Mouse (Mus musculus) liver, postnatal 0 days (tissue): ENCODE measurements around the gene B3galt6. TPM values are rescaled to one million over a fixed set of nuclear protein-coding genes. Genes with fewer than 3 reads are reported as not detected.

ENCODE experiments used
- ATAC-seq: fragments of 200-750 bp; cut with Nextera tagmentation; 2 replicates; pipeline ENCODE4 v1.8.0; 2017; ENCODE audit warnings: mild to moderate bottlenecking, moderate library complexity
- DNase-seq: peaks from one replicate; pipeline ENCODE4 v3.0.0-alpha.2; 2016
- H3K27ac ChIP-seq: fragments of 300-500 bp; sonication (generic); 2 replicates; pipeline ENCODE4 v1.5.1; 2014; ENCODE audit warnings: antibody characterized with exemption, moderate library complexity, mild to moderate bottlenecking, low read depth
- H3K27me3 ChIP-seq: fragments of 300-500 bp; sonication (generic); 2 replicates; pipeline ENCODE4 v1.6.1; 2014; ENCODE audit warnings: low read length, control low read depth, mixed read lengths; ENCODE audit not compliant: insufficient read depth
- H3K36me3 ChIP-seq: fragments of 300-500 bp; sonication (generic); replicated peaks from 2 replicates; pipeline ENCODE4 v1.6.1; 2014; ENCODE audit warnings: mild to moderate bottlenecking, control low read depth, low read length, moderate library complexity, mixed read lengths; ENCODE audit not compliant: insufficient read depth
- H3K4me1 ChIP-seq: fragments of 300-500 bp; sonication (generic); 2 replicates; pipeline ENCODE4 v1.6.1; 2014; ENCODE audit warnings: antibody characterized with exemption, mild to moderate bottlenecking, control low read depth; ENCODE audit not compliant: insufficient read depth
- H3K4me2 ChIP-seq: fragments of 300-500 bp; sonication (generic); 2 replicates; pipeline ENCODE4 v1.6.1; 2014; ENCODE audit warnings: low read depth, mild to moderate bottlenecking, low read length, moderate library complexity, mixed read lengths
- H3K4me3 ChIP-seq: fragments of 300-500 bp; sonication (generic); 2 replicates; pipeline ENCODE4 v1.5.1; 2014; ENCODE audit warnings: low read depth, low read length
- H3K9ac ChIP-seq: fragments of 300-500 bp; sonication (generic); replicated peaks from 2 replicates; pipeline ENCODE4 v1.6.1; 2014; ENCODE audit warnings: mild to moderate bottlenecking, moderate library complexity
- H3K9me3 ChIP-seq: fragments of 300-500 bp; sonication (generic); 2 replicates; pipeline ENCODE4 v1.6.1; 2016; ENCODE audit warnings: mild to moderate bottlenecking, control low read depth, low read length, mixed read lengths
- CTCF ChIP-seq: sonication (generic); IDR thresholded peaks from 2 replicates; pipeline ENCODE4 v1.5.1; 2016; ENCODE audit warnings: antibody characterized with exemption, low read depth
- EP300 ChIP-seq: IDR thresholded peaks from 2 replicates; pipeline ENCODE4 v1.6.1; 2016; ENCODE audit warnings: antibody characterized with exemption, low read depth, mild to moderate bottlenecking
- WGBS: fragments of 180-500 bp; shearing (Covaris S2); extraction: QIAGEN DNeasy Blood & Tissue Kit; methylation state at CpG from one replicate; pipeline ENCODE4 v1.1.7; 2014; ENCODE audit not compliant: insufficient replicate concordance; 5-methylcytosine and 5-hydroxymethylcytosine counted together
- polyA plus RNA-seq: library from polyadenylated mRNA; unstranded; fragments of >200 nt; fragmentation: Nextera tagmentation; extraction: Ambion mirVana; gene quantifications from 2 replicates; pipeline ENCODE4 v1.2.1, GENCODE M21; 2015

Gene B3galt6
- polyA plus RNA-seq, 1 experiment from 2014 or later, result 4.7 TPM

DNA sequence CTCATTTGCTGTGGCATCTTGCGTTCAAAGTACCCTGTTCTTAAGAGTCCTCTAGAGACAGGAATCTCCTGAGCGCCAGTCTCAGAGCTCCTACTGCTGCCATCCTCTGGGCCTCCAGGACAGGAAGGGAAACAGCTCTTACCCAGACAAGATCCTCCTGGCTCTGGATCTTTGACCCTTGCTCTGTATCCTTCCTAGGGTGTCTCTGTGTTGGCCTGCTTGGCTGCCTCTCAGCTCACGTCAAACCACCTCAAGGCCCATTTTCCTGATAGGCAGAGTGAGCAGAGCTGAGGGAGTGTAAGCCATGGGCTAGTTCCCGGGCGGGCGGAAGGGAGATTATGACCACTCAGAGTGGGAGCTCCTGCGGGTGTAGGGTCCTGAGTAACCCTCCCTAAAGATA lies 29.3 kb downstream of the B3galt6 start:
- WGBS, result 40% methylated on average over 7 of the region's 7 CpGs
- no peak for TF ChIP-seq CTCF
- no peak for TF ChIP-seq EP300
- Histone ChIP-seq H3K4me2 (peak overlapping the region; percentile 99), H3K36me3 (peaks cover 23% of the 10 kb centered on the region), H3K4me3 (peak overlapping the region; percentile 68), H3K27ac (0 out of 2 replicates have a peak overlapping the region, but pooled peaks have one; percentile 12), H3K9me3 (no peaks in the 10 kb centered on the region), H3K9ac (peak overlapping the region; percentile 80), H3K27me3 (no peaks in the 10 kb centered on the region), H3K4me1 (peaks cover 24% of the 10 kb centered on the region)
- no peak for ATAC-seq
- no peak for DNase-seq

DNA sequence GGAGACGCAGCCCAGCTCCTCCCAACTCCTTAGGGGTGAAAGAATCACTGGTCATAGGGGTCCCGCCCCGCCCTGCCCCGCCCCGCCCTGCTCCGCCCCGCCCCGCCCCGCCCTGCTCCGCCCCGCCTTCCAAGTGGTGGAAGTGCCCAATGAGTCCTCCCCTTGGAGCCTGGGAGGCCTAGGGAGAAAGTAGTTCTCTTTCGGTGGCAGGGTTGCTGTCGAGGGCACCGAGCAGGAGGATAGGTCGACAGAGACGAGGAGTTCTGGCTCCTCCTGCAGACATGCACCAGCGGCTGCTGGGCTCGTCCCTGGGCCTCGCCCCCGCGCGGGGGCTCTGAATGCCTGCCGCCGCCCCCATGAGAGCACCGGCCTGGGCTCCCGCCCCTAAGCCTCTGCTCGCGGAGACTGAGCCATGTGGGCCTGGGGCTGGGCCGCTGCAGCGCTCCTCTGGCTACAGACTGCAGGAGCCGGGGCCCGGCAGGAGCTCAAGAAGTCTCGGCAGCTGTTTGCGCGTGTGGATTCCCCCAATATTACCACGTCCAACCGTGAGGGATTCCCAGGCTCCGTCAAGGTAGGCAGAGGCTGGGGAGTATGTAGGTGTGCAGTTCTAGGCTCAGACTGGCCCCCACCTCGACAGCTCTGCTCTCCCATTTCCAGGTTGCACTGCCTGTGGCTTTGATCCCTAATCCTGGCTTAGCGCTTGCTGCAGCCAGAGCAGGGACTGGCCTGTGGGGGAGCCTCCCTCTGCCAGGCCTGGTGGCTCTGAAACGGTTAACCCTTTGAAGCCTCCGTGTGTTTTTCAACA lies 30.1 kb downstream of the B3galt6 start, which contains the start of gene C1qtnf12:
TSS of gene C1qtnf12 (plus strand) at position 152 of the 805 bp plus-strand sequence.
- ATAC-seq, result peak; percentile 86
- DNase-seq, result peak; percentile 84
- WGBS, result 2% methylated on average over 33 of the region's 42 CpGs
- H3K27me3 ChIP-seq, result no peaks in the 10 kb centered on the region
- TF ChIP-seq CTCF, result no peak
- TF ChIP-seq EP300, result no peak
- H3K4me3 ChIP-seq, result peak within 1 kb of the TSS; percentile 68
- peak within 1 kb of the TSS; percentile 66 for H3K27ac ChIP-seq
- no peaks in the 10 kb centered on the region for H3K9me3 ChIP-seq
- peaks cover 31% of the 10 kb centered on the region for H3K36me3 ChIP-seq
- H3K9ac ChIP-seq, result peak within 1 kb of the TSS; percentile 80
- H3K4me2 ChIP-seq, result peak within 1 kb of the TSS; percentile 99
- peaks cover 24% of the 10 kb centered on the region for H3K4me1 ChIP-seq

DNA sequence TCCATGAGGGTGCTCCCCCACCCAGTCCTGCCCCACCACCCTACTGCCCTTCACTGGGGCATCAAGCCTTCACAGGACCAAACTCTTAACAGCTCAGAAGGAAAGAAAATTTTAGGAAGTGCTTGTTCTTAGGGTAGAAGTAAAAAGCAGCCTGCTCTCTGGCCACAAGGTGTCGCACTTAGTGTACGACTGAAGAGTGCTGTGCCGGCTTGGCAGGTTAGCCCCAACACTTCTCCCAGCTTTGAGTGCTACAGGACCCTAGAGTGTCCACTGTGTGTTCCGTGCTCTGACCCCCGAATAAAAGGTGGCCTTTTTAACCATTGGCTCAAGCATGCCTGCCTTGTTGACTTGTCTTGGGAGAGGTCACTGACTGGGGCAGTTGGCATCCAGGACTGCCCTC lies 33.2 kb downstream of the B3galt6 start:
- H3K4me2 ChIP-seq, result no peak overlapping the region
- no peaks in the 10 kb centered on the region for H3K27me3 ChIP-seq
- peak; percentile 83 for DNase-seq
- H3K9ac ChIP-seq, result no peak overlapping the region
- no peak overlapping the region for H3K4me3 ChIP-seq
- H3K9me3 ChIP-seq, result no peaks in the 10 kb centered on the region
- TF ChIP-seq CTCF (peak; percentile 92), EP300 (no peak)
- H3K36me3 ChIP-seq, result peaks cover 41% of the 10 kb centered on the region
- no peak; the same call in 1 of the 2 replicates for ATAC-seq
- peaks cover 24% of the 10 kb centered on the region for H3K4me1 ChIP-seq
- 6% methylated on average over 5 of the region's 5 CpGs for WGBS
- H3K27ac ChIP-seq, result no peak overlapping the region

DNA sequence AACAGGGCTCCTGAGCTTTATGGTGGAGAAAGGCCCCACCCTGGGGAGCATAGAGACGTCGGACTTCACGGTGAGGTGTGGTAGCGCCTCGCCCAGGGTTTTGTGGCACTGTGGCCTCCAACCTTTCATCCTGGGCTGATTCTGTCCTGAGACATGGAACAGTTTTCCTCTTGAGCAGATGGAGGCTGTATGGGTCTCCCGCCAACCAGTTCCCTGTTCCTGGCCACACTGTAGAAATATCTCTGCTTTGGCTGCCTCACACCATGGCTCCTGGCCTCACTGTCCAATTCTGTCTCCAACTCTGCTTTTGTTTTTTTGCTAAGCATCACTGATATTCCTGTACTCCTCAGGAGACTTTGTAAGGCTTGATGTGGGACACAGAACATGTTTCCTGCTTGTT lies 37.0 kb downstream of the B3galt6 start:
- DNase-seq (no peak), ATAC-seq (no peak)
- H3K9me3 ChIP-seq, result no peaks in the 10 kb centered on the region
- WGBS, result 89% methylated on average over 6 of the region's 6 CpGs
- H3K4me3 ChIP-seq, result no peak overlapping the region
- H3K27me3 ChIP-seq, result no peaks in the 10 kb centered on the region
- TF ChIP-seq CTCF, result no peak
- TF ChIP-seq EP300, result no peak
- no peak overlapping the region for H3K4me2 ChIP-seq
- H3K4me1 ChIP-seq, result no peaks in the 10 kb centered on the region
- H3K27ac ChIP-seq, result no peak overlapping the region
- H3K9ac ChIP-seq, result no peak overlapping the region
- H3K36me3 ChIP-seq, result peaks cover 72% of the 10 kb centered on the region

DNA sequence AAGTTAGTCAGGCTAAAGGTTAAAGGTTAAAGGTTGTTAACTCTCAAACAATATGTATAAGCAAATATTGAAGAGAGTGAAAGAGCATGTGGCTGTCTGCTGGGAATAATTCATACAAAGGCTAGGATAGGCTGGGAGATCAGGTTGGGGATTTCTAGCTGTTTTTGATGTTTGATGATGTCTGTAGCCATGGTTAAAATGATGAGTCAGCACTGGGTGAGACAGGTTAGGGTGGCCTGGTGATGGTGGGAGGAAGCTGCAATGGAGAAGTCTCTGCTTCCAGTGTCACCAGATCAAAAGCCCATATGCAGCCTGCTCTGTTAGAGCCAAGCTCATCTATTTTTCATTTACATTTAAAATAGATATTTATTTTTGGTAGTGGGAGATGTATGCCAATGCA lies 45.4 kb downstream of the B3galt6 start:
- peaks cover 53% of the 10 kb centered on the region for H3K36me3 ChIP-seq
- peaks cover 35% of the 10 kb centered on the region for H3K4me1 ChIP-seq
- no peak overlapping the region for H3K4me3 ChIP-seq
- ATAC-seq (no peak), DNase-seq (no peak)
- no peaks in the 10 kb centered on the region for H3K9me3 ChIP-seq
- no peak overlapping the region for H3K9ac ChIP-seq
- no peak overlapping the region for H3K27ac ChIP-seq
- no peak for TF ChIP-seq EP300
- no peak for TF ChIP-seq CTCF
- no peaks in the 10 kb centered on the region for H3K27me3 ChIP-seq
- peak overlapping the region; percentile 8; the same call in 1 of the 2 replicates for H3K4me2 ChIP-seq

DNA sequence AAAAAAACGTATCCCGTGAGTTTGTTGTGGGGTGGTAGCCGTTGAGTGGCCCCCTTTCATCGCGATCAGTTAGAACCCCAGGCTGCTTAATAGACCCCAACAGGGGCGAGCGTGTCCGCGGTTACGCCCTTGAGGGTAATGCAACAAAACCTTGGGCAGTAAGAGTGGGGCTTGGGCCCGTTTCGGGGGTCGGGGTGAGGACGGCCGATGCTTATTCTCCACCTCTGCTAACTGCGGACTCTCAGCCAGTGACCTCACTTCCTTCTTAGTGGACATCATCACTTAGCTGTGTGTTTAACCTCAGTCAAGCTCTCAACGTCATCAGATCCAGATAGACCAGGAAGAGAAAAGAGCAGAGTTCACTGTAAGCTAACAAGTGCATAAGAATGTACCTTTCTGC lies 48.2 kb downstream of the B3galt6 start:
- Histone ChIP-seq H3K36me3 (peaks cover 25% of the 10 kb centered on the region), H3K4me1 (peaks cover 35% of the 10 kb centered on the region), H3K4me3 (peak overlapping the region; percentile 95), H3K27me3 (no peaks in the 10 kb centered on the region), H3K4me2 (peak overlapping the region; percentile 95), H3K9ac (peak overlapping the region; percentile 87), H3K27ac (peak overlapping the region; percentile 72), H3K9me3 (no peaks in the 10 kb centered on the region)
- TF ChIP-seq CTCF, result no peak
- TF ChIP-seq EP300, result no peak
- ATAC-seq (peak; percentile 37), DNase-seq (no peak)
- WGBS, result under 1% methylated on average over 17 of the region's 17 CpGs
